ENCODE assay signal across 8 mouse cellular contexts in the genomic region with DNA sequence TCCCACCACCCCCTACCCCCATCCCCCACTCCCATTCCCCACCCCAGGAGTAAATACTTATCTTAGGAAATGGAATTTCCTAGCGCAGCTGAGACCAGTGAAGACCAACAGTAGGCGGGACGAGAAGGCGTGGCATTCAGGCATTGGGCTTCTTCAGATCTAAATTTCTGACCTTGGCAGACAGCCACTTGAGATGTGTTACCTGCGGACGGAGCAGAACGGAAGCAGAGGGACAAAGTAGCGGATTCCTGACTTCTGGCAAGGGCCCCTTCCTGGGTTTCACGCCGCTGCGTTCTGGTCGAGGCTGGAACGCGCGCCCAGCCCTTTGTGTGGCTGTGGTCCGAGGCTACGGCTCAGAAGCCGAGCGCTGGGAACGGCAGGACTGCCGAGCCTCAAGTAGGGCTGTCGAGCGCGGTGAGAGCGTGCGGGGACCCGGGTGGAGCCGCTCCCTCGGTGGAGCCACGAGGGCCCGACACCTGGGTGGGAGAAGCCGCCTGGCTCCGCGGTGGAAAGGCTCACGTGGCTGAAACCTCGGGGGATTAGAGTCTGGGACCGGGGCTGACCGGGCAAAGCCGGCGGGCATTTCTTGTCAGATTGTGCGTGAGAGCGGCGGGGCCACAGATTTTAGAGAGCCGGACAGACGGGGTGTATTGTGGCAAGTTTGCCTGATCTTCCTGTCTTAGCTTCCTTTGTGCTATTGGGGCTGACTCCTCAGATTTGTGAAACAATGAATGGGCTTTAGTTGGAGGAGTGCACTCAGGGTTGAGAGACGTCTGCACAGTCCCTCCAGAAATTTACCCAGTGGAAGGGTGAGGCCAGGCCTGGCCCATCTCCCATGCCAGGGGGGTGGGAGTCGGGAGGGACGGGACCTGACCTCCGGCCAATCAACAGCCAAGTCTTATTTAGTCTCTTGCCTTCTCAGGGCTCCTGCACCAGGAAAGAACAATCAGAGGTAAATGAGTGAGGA. TPM values are rescaled to one million over a fixed set of nuclear protein-coding genes. Genes with fewer than 3 reads are reported as not detected.
DNase-seq lines count a peak whose midpoint lies in the region; ATAC-seq and TF ChIP-seq lines count a peak whose summit lies in the region.

No protein-coding gene starts in this region.

- under 1% methylated on average over 49 of the region's 49 CpGs for WGBS in forebrain, embryonic 13.5 days
- WGBS in hindbrain, embryonic 11.5 days = under 1% methylated on average over 49 of the region's 49 CpGs
- WGBS in limb, embryonic 11.5 days = under 1% methylated on average over 49 of the region's 49 CpGs
- under 1% methylated on average over 49 of the region's 49 CpGs for WGBS in midbrain, embryonic 11.5 days

- H3K9me3 ChIP-seq in forebrain, embryonic 13.5 days (replicated peaks) = no peaks in the 10 kb centered on the region
- no peaks in the 10 kb centered on the region for H3K9me3 ChIP-seq in hindbrain, embryonic 11.5 days (ENCODE audit: control insufficient read depth, low read length)
- no peaks in the 10 kb centered on the region for H3K9me3 ChIP-seq in limb, embryonic 11.5 days (ENCODE audit: control insufficient read depth, low read length)
- H3K9me3 ChIP-seq in midbrain, embryonic 11.5 days (ENCODE audit: control insufficient read depth, low read length) = no peaks in the 10 kb centered on the region

- peak overlapping the region; percentile 56 for H3K27ac ChIP-seq in gastrocnemius, adult 2 months
- peak overlapping the region; percentile 96 for H3K27ac ChIP-seq in forebrain, embryonic 13.5 days
- H3K27ac ChIP-seq in hindbrain, embryonic 11.5 days (ENCODE audit: low read depth, low read length) = peak overlapping the region; percentile 93
- H3K27ac ChIP-seq in limb, embryonic 11.5 days (replicated peaks; ENCODE audit: low read depth, low read length) = peak overlapping the region; percentile 90
- peak overlapping the region; percentile 80 for H3K27ac ChIP-seq in midbrain, embryonic 11.5 days (ENCODE audit: low read depth, low read length)

- intact Hi-C loops in gastrocnemius, adult 2 months (cut with DNase I) = no loop called here

- ATAC-seq in cerebellum, adult (ENCODE audit: insufficient number of reproducible peaks, low FRiP score, low TSS enrichment) = peak; percentile 31; the same call in 1 of the 2 replicates
- ATAC-seq in forebrain, embryonic 13.5 days = peak; percentile 90
- ATAC-seq in hindbrain, embryonic 11.5 days (ENCODE audit: low FRiP score) = peak; percentile 89
- peak; percentile 88 for ATAC-seq in limb, embryonic 11.5 days (ENCODE audit: insufficient number of reproducible peaks, low FRiP score, low TSS enrichment, low read depth)
- peak; percentile 87 for ATAC-seq in midbrain, embryonic 11.5 days (ENCODE audit: low FRiP score)

- peak overlapping the region; percentile 78 for H3K4me3 ChIP-seq in gastrocnemius, adult 2 months
- peak overlapping the region; percentile 83 for H3K4me3 ChIP-seq in forebrain, embryonic 13.5 days
- H3K4me3 ChIP-seq in hindbrain, embryonic 11.5 days (ENCODE audit: low read depth, low read length) = peak overlapping the region; percentile 80
- peak overlapping the region; percentile 75 for H3K4me3 ChIP-seq in limb, embryonic 11.5 days (ENCODE audit: low read depth, low read length)
- H3K4me3 ChIP-seq in midbrain, embryonic 11.5 days (ENCODE audit: low read depth, low read length) = peak overlapping the region; percentile 62

- DNase-seq in gastrocnemius, adult 2 months = peak; percentile 27
- no peak for DNase-seq in gastrocnemius, adult 8-10 months (ENCODE audit: low spot score in 2 of 2)
- peak; percentile 80 for DNase-seq in hindbrain, embryonic 11.5 days (ENCODE audit: low spot score)
- DNase-seq in limb, embryonic 11.5 days (ENCODE audit: low spot score) = peak; percentile 79
- DNase-seq in midbrain, embryonic 11.5 days (ENCODE audit: low spot score, missing footprints) = peak; percentile 98
- peak; percentile 60 for DNase-seq in testis, postnatal 10 days (ENCODE audit: low spot score)

- peak overlapping the region; percentile 70 for H3K4me2 ChIP-seq in forebrain, embryonic 13.5 days
- H3K4me2 ChIP-seq in hindbrain, embryonic 11.5 days (replicated peaks; ENCODE audit: low read depth, low read length) = peak overlapping the region; percentile 61
- peak overlapping the region; percentile 75 for H3K4me2 ChIP-seq in limb, embryonic 11.5 days (ENCODE audit: low read depth, severe bottlenecking)
- H3K4me2 ChIP-seq in midbrain, embryonic 11.5 days = peak overlapping the region; percentile 78

- TF ChIP-seq CTCF in gastrocnemius, adult 2 months (IDR thresholded peaks at IDR 0.05) = no peak

- H3K36me3 ChIP-seq in forebrain, embryonic 13.5 days (ENCODE audit: poor library complexity, severe bottlenecking) = peaks cover 29% of the 10 kb centered on the region
- H3K36me3 ChIP-seq in hindbrain, embryonic 11.5 days (ENCODE audit: control insufficient read depth, insufficient read depth, low read length) = peaks cover 2% of the 10 kb centered on the region; the same call in 1 of the 2 replicates
- H3K36me3 ChIP-seq in limb, embryonic 11.5 days (ENCODE audit: control insufficient read depth, insufficient read depth, low read length) = peaks cover 4% of the 10 kb centered on the region; the same call in 1 of the 2 replicates
- no peaks in the 10 kb centered on the region; the same call in 1 of the 2 replicates for H3K36me3 ChIP-seq in midbrain, embryonic 11.5 days (ENCODE audit: control insufficient read depth, insufficient read depth, low read length)

- peak overlapping the region; percentile 98 for H3K9ac ChIP-seq in forebrain, embryonic 13.5 days
- peak overlapping the region; percentile 96 for H3K9ac ChIP-seq in hindbrain, embryonic 11.5 days (ENCODE audit: low read depth, low read length)
- H3K9ac ChIP-seq in limb, embryonic 11.5 days (ENCODE audit: low read length) = peak overlapping the region; percentile 96
- H3K9ac ChIP-seq in midbrain, embryonic 11.5 days (ENCODE audit: low read length) = peak overlapping the region; percentile 95

- H3K27me3 ChIP-seq in forebrain, embryonic 13.5 days = no peaks in the 10 kb centered on the region
- no peaks in the 10 kb centered on the region for H3K27me3 ChIP-seq in hindbrain, embryonic 11.5 days (ENCODE audit: control insufficient read depth, insufficient read depth, low read length)
- H3K27me3 ChIP-seq in limb, embryonic 11.5 days (ENCODE audit: control insufficient read depth, insufficient read depth, low read length) = no peaks in the 10 kb centered on the region
- no peaks in the 10 kb centered on the region for H3K27me3 ChIP-seq in midbrain, embryonic 11.5 days (ENCODE audit: control insufficient read depth, insufficient read depth, low read length)

- peaks cover 18% of the 10 kb centered on the region for H3K4me1 ChIP-seq in forebrain, embryonic 13.5 days
- 0 out of 2 replicates have a peak, but pooled peaks cover 2% of the 10 kb centered on the region for H3K4me1 ChIP-seq in hindbrain, embryonic 11.5 days (replicated peaks; ENCODE audit: control insufficient read depth, insufficient read depth, low read length)
- no peaks in the 10 kb centered on the region for H3K4me1 ChIP-seq in limb, embryonic 11.5 days (ENCODE audit: control insufficient read depth, insufficient read depth, low read length)
- H3K4me1 ChIP-seq in midbrain, embryonic 11.5 days (ENCODE audit: control insufficient read depth, insufficient read depth, low read length) = peaks cover 3% of the 10 kb centered on the region; the same call in 1 of the 2 replicates

RNA-seq across cellular contexts. Expression of a gene that starts 1.7 kb away (rescaled TPM):
- 1 to 10 TPM in 1 of 2 experiments, under 1 TPM in 1; 0.23 to 1.3 TPM for total RNA-seq in gastrocnemius, adult 2 months (2021)
- total RNA-seq in gastrocnemius, adult 8-10 months (2022) = under 1 TPM in 3 of 4 experiments, not detected in 1; 0.12 to 0.38 (median 0.27) TPM
- polyA plus RNA-seq in forebrain, embryonic 13.5 days (2015; fragmentation: Nextera tagmentation; extraction: Ambion mirVana) = 215 and 228 TPM in 2 replicates
- 137 and 153 TPM in 2 replicates for polyA plus RNA-seq in hindbrain, embryonic 11.5 days (2014; fragmentation: Nextera tagmentation; extraction: Ambion mirVana)
- 101 and 106 TPM in 2 replicates for polyA plus RNA-seq in limb, embryonic 11.5 days (2014; fragmentation: Nextera tagmentation; extraction: Ambion mirVana)
- polyA plus RNA-seq in midbrain, embryonic 11.5 days (2014; fragmentation: Nextera tagmentation; extraction: Ambion mirVana) = 89.9 and 102 TPM in 2 replicates

RNA-seq across cellular contexts. Expression of a gene that starts 13.3 kb away (rescaled TPM):
- total RNA-seq in gastrocnemius, adult 2 months (2021) = under 1 TPM in 1 of 2 experiments, not detected in 1; 0.10 TPM
- not detected for total RNA-seq in gastrocnemius, adult 8-10 months (2022)
- 1.6 and 1.7 TPM in 2 replicates for polyA plus RNA-seq in forebrain, embryonic 13.5 days (2015; fragmentation: Nextera tagmentation; extraction: Ambion mirVana)
- 0.86 and 1.1 TPM in 2 replicates for polyA plus RNA-seq in hindbrain, embryonic 11.5 days (2014; fragmentation: Nextera tagmentation; extraction: Ambion mirVana)
- polyA plus RNA-seq in limb, embryonic 11.5 days (2014; fragmentation: Nextera tagmentation; extraction: Ambion mirVana) = 0.49 and 0.65 TPM in 2 replicates
- 0.41 and 0.67 TPM in 2 replicates for polyA plus RNA-seq in midbrain, embryonic 11.5 days (2014; fragmentation: Nextera tagmentation; extraction: Ambion mirVana)

RNA-seq across cellular contexts. Expression of a gene that starts 20.6 kb away (rescaled TPM):
- total RNA-seq in gastrocnemius, adult 2 months (2021) = not detected
- total RNA-seq in gastrocnemius, adult 8-10 months (2022) = not detected
- polyA plus RNA-seq in forebrain, embryonic 13.5 days (2015; fragmentation: Nextera tagmentation; extraction: Ambion mirVana) = 1.1 and 1.5 TPM in 2 replicates
- 0.39 and 0.61 TPM in 2 replicates for polyA plus RNA-seq in hindbrain, embryonic 11.5 days (2014; fragmentation: Nextera tagmentation; extraction: Ambion mirVana)
- 0.25 and 0.26 TPM in 2 replicates for polyA plus RNA-seq in limb, embryonic 11.5 days (2014; fragmentation: Nextera tagmentation; extraction: Ambion mirVana)
- polyA plus RNA-seq in midbrain, embryonic 11.5 days (2014; fragmentation: Nextera tagmentation; extraction: Ambion mirVana) = 0.18 and 0.42 TPM in 2 replicates

RNA-seq across cellular contexts. Expression of a gene that starts 21.6 kb away (rescaled TPM):
- total RNA-seq in gastrocnemius, adult 2 months (2021) = under 1 TPM in 1 of 2 experiments, not detected in 1; 0.45 TPM
- total RNA-seq in gastrocnemius, adult 8-10 months (2022) = not detected
- polyA plus RNA-seq in forebrain, embryonic 13.5 days (2015; fragmentation: Nextera tagmentation; extraction: Ambion mirVana) = 0.48 TPM in 1 of 2 replicates, not detected in the other
- polyA plus RNA-seq in hindbrain, embryonic 11.5 days (2014; fragmentation: Nextera tagmentation; extraction: Ambion mirVana) = not detected in 2 replicates
- not detected in 2 replicates for polyA plus RNA-seq in limb, embryonic 11.5 days (2014; fragmentation: Nextera tagmentation; extraction: Ambion mirVana)
- polyA plus RNA-seq in midbrain, embryonic 11.5 days (2014; fragmentation: Nextera tagmentation; extraction: Ambion mirVana) = 0.39 TPM in 1 of 2 replicates, not detected in the other

RNA-seq across cellular contexts. Expression of a gene that starts 43.1 kb away (rescaled TPM):
- total RNA-seq in gastrocnemius, adult 2 months (2021) = 1 to 10 TPM; 8.5 to 9.1 TPM
- total RNA-seq in gastrocnemius, adult 8-10 months (2022) = 1 to 10 TPM; 3.1 to 6.8 (median 6.4) TPM
- polyA plus RNA-seq in forebrain, embryonic 13.5 days (2015; fragmentation: Nextera tagmentation; extraction: Ambion mirVana) = 30.1 and 35.2 TPM in 2 replicates
- polyA plus RNA-seq in hindbrain, embryonic 11.5 days (2014; fragmentation: Nextera tagmentation; extraction: Ambion mirVana) = 16.8 and 24.8 TPM in 2 replicates
- 7.9 and 9.7 TPM in 2 replicates for polyA plus RNA-seq in limb, embryonic 11.5 days (2014; fragmentation: Nextera tagmentation; extraction: Ambion mirVana)
- polyA plus RNA-seq in midbrain, embryonic 11.5 days (2014; fragmentation: Nextera tagmentation; extraction: Ambion mirVana) = 14.3 and 14.5 TPM in 2 replicates

Comparison
In these comparisons a context has a peak if more than half of its experiments do, and no peak if none do; other contexts are left out.
1. DNase-seq: peak in gastrocnemius, adult 2 months (single experiment), hindbrain, embryonic 11.5 days (single experiment), limb, embryonic 11.5 days (single experiment), midbrain, embryonic 11.5 days (single experiment) and testis, postnatal 10 days (single experiment); none in gastrocnemius, adult 8-10 months (0 of 2).
2. ATAC-seq: peak in every context shown above with its lines; median percentile 90 in forebrain, embryonic 13.5 days; 89 in hindbrain, embryonic 11.5 days; 88 in limb, embryonic 11.5 days; 87 in midbrain, embryonic 11.5 days; 31 in cerebellum, adult.
3. Peak in every context shown above with its lines, with median percentiles within 50 percentile points of each other: H3K27ac ChIP-seq, H3K4me3 ChIP-seq, H3K4me2 ChIP-seq and H3K9ac ChIP-seq.